ENCODE assay signal across 18 mouse cellular contexts in genomic region chr1:81522929-81523328, GRCm38 (mm10).
DNase-seq lines count a peak whose midpoint lies in the region; ATAC-seq lines count a peak whose summit lies in the region.
"Had no signal": no experiment of that assay in that cellular context is flagged by ENCODE, and none has a peak within 500 bp of the region (broad histone marks: within the 10 kb centered on the region; RNA-seq: fewer than 3 reads in every experiment).

No protein-coding gene starts in this region.

- peak; percentile 73 for ATAC-seq in hindbrain, embryonic 13.5 days (ENCODE audit: low FRiP score)
- ATAC-seq in kidney, embryonic 14.5 days (ENCODE audit: low FRiP score, low TSS enrichment), result no peak
- ATAC-seq: intestine, embryonic 16.5 days had no signal

- peak; percentile 28 for DNase-seq in layer of hippocampus, adult 11-12 months (ENCODE audit: low spot score)
- DNase-seq in layer of hippocampus, adult 9-10 months (ENCODE audit: low spot score), result no peak
- peak; percentile 44 for DNase-seq in embryo, embryonic 10.5 days (ENCODE audit: low spot score)
- DNase-seq in mesoderm, embryonic 11.5 days (ENCODE audit: low read depth, low spot score), result peak; percentile 34
- no peak for DNase-seq in spleen, adult 18-20 months
- no peak for DNase-seq in thymus, adult 18-20 months
- DNase-seq: adrenal gland, postnatal 36 days; gastrocnemius, postnatal 14 days; kidney, postnatal 10 days; thymus, postnatal 36 days had no signal

- H3K9ac ChIP-seq in hindbrain, embryonic 13.5 days, result no peak overlapping the region
- no peak overlapping the region for H3K9ac ChIP-seq in kidney, embryonic 14.5 days (ENCODE audit: low read depth, low read length)
- H3K9ac ChIP-seq: limb, embryonic 13.5 days; liver, embryonic 15.5 days; midbrain, embryonic 12.5 days; stomach, embryonic 15.5 days had no signal

- H3K27me3 ChIP-seq in hindbrain, embryonic 13.5 days, result no peaks in the 10 kb centered on the region
- no peaks in the 10 kb centered on the region for H3K27me3 ChIP-seq in kidney, embryonic 14.5 days (ENCODE audit: control insufficient read depth, insufficient read depth, low read length)
- H3K27me3 ChIP-seq: limb, embryonic 13.5 days; liver, embryonic 15.5 days; midbrain, embryonic 12.5 days; stomach, embryonic 15.5 days had no signal

- H3K4me1 ChIP-seq in hindbrain, embryonic 13.5 days (replicated peaks), result peaks cover 24% of the 10 kb centered on the region
- no peaks in the 10 kb centered on the region for H3K4me1 ChIP-seq in kidney, embryonic 14.5 days (ENCODE audit: control insufficient read depth, insufficient read depth, low read length)
- H3K4me1 ChIP-seq: heart, embryonic 10.5 days; liver, embryonic 15.5 days; stomach, embryonic 15.5 days had no signal

- H3K9me3 ChIP-seq in hindbrain, embryonic 13.5 days, result no peaks in the 10 kb centered on the region
- no peaks in the 10 kb centered on the region for H3K9me3 ChIP-seq in kidney, embryonic 14.5 days (ENCODE audit: control insufficient read depth, low read length)
- H3K9me3 ChIP-seq: heart, embryonic 10.5 days; limb, embryonic 13.5 days; liver, embryonic 15.5 days; midbrain, embryonic 12.5 days; stomach, embryonic 15.5 days had no signal

- H3K36me3 ChIP-seq in hindbrain, embryonic 13.5 days, result no peaks in the 10 kb centered on the region
- no peaks in the 10 kb centered on the region for H3K36me3 ChIP-seq in kidney, embryonic 14.5 days (ENCODE audit: control insufficient read depth, insufficient read depth, low read length)
- H3K36me3 ChIP-seq: heart, embryonic 10.5 days; limb, embryonic 13.5 days; liver, embryonic 15.5 days; midbrain, embryonic 12.5 days; stomach, embryonic 15.5 days had no signal

- no peak overlapping the region for H3K4me2 ChIP-seq in hindbrain, embryonic 13.5 days
- no peak overlapping the region for H3K4me2 ChIP-seq in kidney, embryonic 14.5 days (replicated peaks; ENCODE audit: low read depth, low read length)
- H3K4me2 ChIP-seq: limb, embryonic 13.5 days; liver, embryonic 15.5 days; midbrain, embryonic 12.5 days; stomach, embryonic 15.5 days had no signal

- 52% methylated on average over 3 of the region's 3 CpGs for WGBS in hindbrain, embryonic 13.5 days
- 83% methylated on average over 3 of the region's 3 CpGs for WGBS in kidney, embryonic 14.5 days

- H3K27ac ChIP-seq in hindbrain, embryonic 13.5 days, result no peak overlapping the region
- no peak overlapping the region for H3K27ac ChIP-seq in kidney, embryonic 14.5 days (ENCODE audit: low read depth, low read length)
- H3K27ac ChIP-seq: heart, embryonic 10.5 days; limb, embryonic 13.5 days; liver, embryonic 15.5 days; midbrain, embryonic 12.5 days; stomach, embryonic 15.5 days had no signal

- no peak overlapping the region for H3K4me3 ChIP-seq in hindbrain, embryonic 13.5 days
- H3K4me3 ChIP-seq in kidney, embryonic 14.5 days (ENCODE audit: low read length), result no peak overlapping the region
- H3K4me3 ChIP-seq: heart, embryonic 10.5 days; limb, embryonic 13.5 days; liver, embryonic 15.5 days; midbrain, embryonic 12.5 days; stomach, embryonic 15.5 days had no signal

Comparison
In these comparisons a context has a peak if more than half of its experiments do, and no peak if none do; other contexts are left out.
1. DNase-seq: peak in layer of hippocampus, adult 11-12 months (single experiment), embryo, embryonic 10.5 days (single experiment) and mesoderm, embryonic 11.5 days (single experiment); none in layer of hippocampus, adult 9-10 months (single experiment), spleen, adult 18-20 months (0 of 2) and thymus, adult 18-20 months (0 of 2).